Mouse (Mus musculus) cerebellum, adult 2 months (tissue): ENCODE results near the gene Lrit2. TPM values are rescaled to one million over a fixed set of nuclear protein-coding genes. Genes with fewer than 3 reads are reported as not detected.

Experiments used
- DNase-seq, 2 experiments: peaks; one replicate each; pipeline ENCODE4 v3.0.0; 2021
- H3K27ac ChIP-seq: fragments of 200-500 bp; 2 replicates; pipeline ENCODE4 v1.5.1; 2012; ENCODE audit warnings: low read length, control low read depth, inconsistent platforms; ENCODE audit not compliant: insufficient read depth
- H3K27me3 ChIP-seq: fragments of 200-500 bp; 2 replicates; pipeline ENCODE4 v1.6.1; 2012; ENCODE audit warnings: inconsistent platforms, mild to moderate bottlenecking, low read length, moderate library complexity; ENCODE audit not compliant: control insufficient read depth, insufficient read depth
- H3K4me1 ChIP-seq: fragments of 200-500 bp; 2 replicates; pipeline ENCODE4 v1.6.1; 2011; ENCODE audit warnings: low read length; ENCODE audit not compliant: control insufficient read depth, insufficient read depth
- H3K4me3 ChIP-seq: fragments of 200-500 bp; replicated peaks from 2 replicates; pipeline ENCODE3; 2011; ENCODE audit warnings: mild to moderate bottlenecking, low read depth, low read length, control low read depth; ENCODE audit not compliant: insufficient read depth
- CTCF ChIP-seq: fragments of 200-500 bp; IDR thresholded peaks from 2 replicates; pipeline ENCODE4 v1.5.1; 2011; ENCODE audit warnings: low read depth, mild to moderate bottlenecking, control low read depth, low read length, moderate library complexity, borderline replicate concordance; ENCODE audit not compliant: insufficient read depth
- POLR2A ChIP-seq: fragments of 200-500 bp; IDR thresholded peaks from 2 replicates; pipeline ENCODE4 v1.6.1; 2011; ENCODE audit warnings: low read length, control low read depth, borderline replicate concordance; ENCODE audit not compliant: insufficient read depth
- WGBS: fragments of 180-500 bp; shearing (Covaris S2); methylation state at CpG from one replicate; pipeline ENCODE4 v1.1.7; 2018; 5-methylcytosine and 5-hydroxymethylcytosine counted together
- polyA plus RNA-seq: library from polyadenylated mRNA; depleted of rRNA; stranded (reverse); fragments of >200 nt; gene quantifications from 2 replicates; pipeline ENCODE4 v1.2.3, GENCODE M21; 2012

Lrit2 gene
- polyA plus RNA-seq, 1 experiment: not detected

- peaks cover 6% of the 10 kb centered on the region; the same call in 1 of the 2 replicates for H3K4me1 ChIP-seq
- no peaks in the 10 kb centered on the region; the same call in 1 of the 2 replicates for H3K27me3 ChIP-seq
- H3K4me3 ChIP-seq: no peak overlapping the region
- no peak overlapping the region for H3K27ac ChIP-seq
- no peak for DNase-seq
- 87% methylated on average over 5 of the region's 5 CpGs for WGBS
- TF ChIP-seq CTCF (no peak), POLR2A (no peak)
These were observed 33.8 kb downstream of the Lrit2 start for GRCm38 (mm10) chr14:37101531-37101930.

GRCm38 (mm10) chr14:37102484-37102883 is 34.8 kb downstream of the Lrit2 start:
- TF ChIP-seq POLR2A (no peak), CTCF (no peak)
- Histone ChIP-seq H3K4me1 (peaks cover 6% of the 10 kb centered on the region; the same call in 1 of the 2 replicates), H3K4me3 (no peak overlapping the region), H3K27me3 (no peaks in the 10 kb centered on the region; the same call in 1 of the 2 replicates), H3K27ac (no peak overlapping the region)
- DNase-seq: no peak
- 86% methylated on average over 3 of the region's 3 CpGs for WGBS

GRCm38 (mm10) chr14:37104747-37105146 is 37.0 kb downstream of the Lrit2 start:
- Histone ChIP-seq H3K27me3 (no peaks in the 10 kb centered on the region), H3K4me3 (no peak overlapping the region), H3K4me1 (peaks cover 3% of the 10 kb centered on the region; the same call in 1 of the 2 replicates), H3K27ac (no peak overlapping the region)
- no peak for DNase-seq
- WGBS: 34% methylated on average over 5 of the region's 5 CpGs
- TF ChIP-seq POLR2A (no peak), CTCF (no peak)

- TF ChIP-seq CTCF: no peak
- TF ChIP-seq POLR2A: no peak
- Histone ChIP-seq H3K4me1 (peaks cover 3% of the 10 kb centered on the region; the same call in 1 of the 2 replicates), H3K27me3 (no peaks in the 10 kb centered on the region), H3K4me3 (no peak overlapping the region), H3K27ac (no peak overlapping the region)
- no peak for DNase-seq
- WGBS: 10% methylated on average over 7 of the region's 7 CpGs
These were observed 38.1 kb downstream of the Lrit2 start for GRCm38 (mm10) chr14:37105846-37106245.

GRCm38 (mm10) chr14:37109460-37109859 is 41.7 kb downstream of the Lrit2 start:
- Histone ChIP-seq H3K27ac (no peak overlapping the region), H3K27me3 (no peaks in the 10 kb centered on the region), H3K4me3 (no peak overlapping the region), H3K4me1 (peaks cover 3% of the 10 kb centered on the region; the same call in 1 of the 2 replicates)
- no peak for TF ChIP-seq CTCF
- TF ChIP-seq POLR2A: no peak
- WGBS: 76% methylated on average over 8 of the region's 8 CpGs
- no peak for DNase-seq

- H3K4me3 ChIP-seq: no peak overlapping the region
- no peak for TF ChIP-seq POLR2A
- TF ChIP-seq CTCF: no peak
- no peak for DNase-seq
- WGBS: 43% methylated on average over 9 of the region's 9 CpGs
- peaks cover 3% of the 10 kb centered on the region; the same call in 1 of the 2 replicates for H3K4me1 ChIP-seq
- H3K27me3 ChIP-seq: no peaks in the 10 kb centered on the region
- 0 out of 2 replicates have a peak overlapping the region, but pooled peaks have one; percentile 21 for H3K27ac ChIP-seq
These were observed 42.2 kb downstream of the Lrit2 start for GRCm38 (mm10) chr14:37109975-37110374.

- no peak for DNase-seq
- no peak overlapping the region for H3K27ac ChIP-seq
- TF ChIP-seq CTCF (no peak), POLR2A (no peak)
- H3K4me1 ChIP-seq: peaks cover 3% of the 10 kb centered on the region; the same call in 1 of the 2 replicates
- no peaks in the 10 kb centered on the region for H3K27me3 ChIP-seq
- WGBS: 54% methylated on average over 2 of the region's 2 CpGs
- H3K4me3 ChIP-seq: no peak overlapping the region
These were observed 42.7 kb downstream of the Lrit2 start for GRCm38 (mm10) chr14:37110456-37110855.

GRCm38 (mm10) chr14:37111371-37111770 is 43.6 kb downstream of the Lrit2 start:
- no peak for TF ChIP-seq CTCF
- TF ChIP-seq POLR2A: no peak
- Histone ChIP-seq H3K4me3 (no peak overlapping the region), H3K27me3 (no peaks in the 10 kb centered on the region), H3K4me1 (no peaks in the 10 kb centered on the region; the same call in 1 of the 2 replicates), H3K27ac (no peak overlapping the region)
- no peak for DNase-seq

- no peaks in the 10 kb centered on the region for H3K27me3 ChIP-seq
- WGBS: 54% methylated on average over 7 of the region's 7 CpGs
- H3K4me3 ChIP-seq: no peak overlapping the region
- no peak for TF ChIP-seq POLR2A
- no peak for TF ChIP-seq CTCF
- no peaks in the 10 kb centered on the region for H3K4me1 ChIP-seq
- no peak overlapping the region for H3K27ac ChIP-seq
- peak in 1 of 2 experiments; percentile 25 for DNase-seq
These were observed 45.2 kb downstream of the Lrit2 start for GRCm38 (mm10) chr14:37112931-37113330.
